Mouse (Mus musculus) left cerebral cortex, adult 2 months (tissue): Measurements from ENCODE around the gene Kat6b. TPM values are rescaled to one million over a fixed set of nuclear protein-coding genes. Genes with fewer than 3 reads are reported as not detected.
A peak's percentile ranks its signal among the peaks of the same experiment; 100 is the strongest.
"Not testable (repeated sequence)": the region's sequence is repeated elsewhere in the genome, so short reads cannot be mapped to it uniquely, and the experiment has no call there.

Experiments used
- DNase-seq, 2 experiments: peaks; one replicate each; pipeline ENCODE4 v3.0.0; 2021 to 2022; ENCODE audit warnings: low spot score in 2 of 2, mixed read lengths in 1 of 2; ENCODE audit errors: extremely low spot score in 1 of 2
- H3K27ac ChIP-seq: fragments of 200-600 bp; 2 replicates; pipeline ENCODE4 v1.8.1; 2022
- H3K4me3 ChIP-seq: fragments of 200-600 bp; 2 replicates; pipeline ENCODE4 v1.8.1; 2022
- CTCF ChIP-seq: fragments of 200-600 bp; IDR thresholded peaks from 2 replicates; pipeline ENCODE4 v1.8.1; 2022; ENCODE audit warnings: antibody characterized with exemption, mild to moderate bottlenecking, moderate library complexity
- intact Hi-C: fragments of 180-260 bp; cut with DNase I; formaldehyde crosslinking; loops from one replicate; pipeline ENCODE4 v1.15.1; 2025
- total RNA-seq, 2 experiments: library from RNA; stranded (reverse); gene quantifications; 2 replicates each; pipeline ENCODE4 v1.2.3; 2021

Kat6b gene
- total RNA-seq, 2 experiments from 2014 or later: 117 to 118 TPM

- no peak for DNase-seq
- no peak for TF ChIP-seq CTCF
- Histone ChIP-seq H3K27ac (peak overlapping the region; percentile 32), H3K4me3 (no peak overlapping the region)
- intact Hi-C loops: loop anchor here (10.0 kb wide), 1 partner anchor 55 kb away; no protein-coding TSS in a partner anchor
These were observed 188.6 kb downstream of the Kat6b start for GRCm38 (mm10) chr14:21669633-21670421.

GRCm38 (mm10) chr14:21670422-21671006 lies 189.3 kb downstream of the Kat6b start:
- intact Hi-C loops: loop anchor here (10.0 kb wide), 1 partner anchor 56 kb away; no protein-coding TSS in a partner anchor
- not testable (repeated sequence) for DNase-seq, H3K4me3 ChIP-seq, H3K27ac ChIP-seq

GRCm38 (mm10) chr14:21673100-21673499 lies 191.9 kb downstream of the Kat6b start:
- no peak for DNase-seq
- intact Hi-C loops: loop anchor here (10.0 kb wide), 1 partner anchor 58 kb away; no protein-coding TSS in a partner anchor
- Histone ChIP-seq H3K27ac (no peak overlapping the region), H3K4me3 (no peak overlapping the region)
- TF ChIP-seq CTCF: no peak

- Histone ChIP-seq H3K27ac (peak overlapping the region; percentile 6; the same call in 1 of the 2 replicates), H3K4me3 (no peak overlapping the region)
- intact Hi-C loops: loop anchor here (10.0 kb wide), 1 partner anchor 60 kb away; no protein-coding TSS in a partner anchor
- TF ChIP-seq CTCF: peak; percentile 8; the same call in 1 of the 2 replicates
- no peak for DNase-seq
These were observed 193.2 kb downstream of the Kat6b start for GRCm38 (mm10) chr14:21674471-21674870.

- Histone ChIP-seq H3K4me3 (no peak overlapping the region), H3K27ac (no peak overlapping the region; the same call in 1 of the 2 replicates)
- no peak for TF ChIP-seq CTCF
- no peak for DNase-seq
- intact Hi-C loops: loop anchor here (5.0 to 10.0 kb wide), 2 partner anchors 61 to 539 kb away; no protein-coding TSS in a partner anchor
These were observed 195.0 kb downstream of the Kat6b start for GRCm38 (mm10) chr14:21676223-21676622.

- intact Hi-C loops: loop anchor here (1.0 to 10.0 kb wide), 3 partner anchors 64 to 541 kb away; no protein-coding TSS in a partner anchor
- TF ChIP-seq CTCF: peak; percentile 86
- H3K4me3 ChIP-seq: no peak overlapping the region
- no peak for DNase-seq
- 0 out of 2 replicates have a peak overlapping the region, but pooled peaks have one; percentile 15 for H3K27ac ChIP-seq
These were observed 197.5 kb downstream of the Kat6b start for GRCm38 (mm10) chr14:21678509-21679285.

- no peak overlapping the region for H3K4me3 ChIP-seq
- no peak for TF ChIP-seq CTCF
- H3K27ac ChIP-seq: 0 out of 2 replicates have a peak overlapping the region, but pooled peaks have one; percentile 15
- intact Hi-C loops: loop anchor here (5.0 to 10.0 kb wide), 3 partner anchors 65 to 542 kb away; partner anchors contain the start of gene Comtd1
- no peak for DNase-seq
These were observed 198.5 kb downstream of the Kat6b start for GRCm38 (mm10) chr14:21679631-21680201.

- intact Hi-C loops: loop anchor here (10.0 kb wide), 1 partner anchor 162 kb away; the partner anchor contains the start of gene Comtd1
These were observed 201.5 kb downstream of the Kat6b start for GRCm38 (mm10) chr14:21682681-21683129.

GRCm38 (mm10) chr14:21683834-21684233 lies 202.6 kb downstream of the Kat6b start:
- TF ChIP-seq CTCF: no peak
- H3K27ac ChIP-seq: no peak overlapping the region
- H3K4me3 ChIP-seq: no peak overlapping the region
- intact Hi-C loops: loop anchor here (10.0 kb wide), 1 partner anchor 161 kb away; the partner anchor contains the start of gene Comtd1
- DNase-seq: no peak

More at GRCm38 (mm10) chr14:21682681-21683129, 201.5 kb downstream of the Kat6b start:
- Histone ChIP-seq H3K27ac (no peak overlapping the region), H3K4me3 (no peak overlapping the region)
- DNase-seq: no peak
- TF ChIP-seq CTCF: no peak

- no peak overlapping the region for H3K4me3 ChIP-seq
- no peak for DNase-seq
- H3K27ac ChIP-seq: no peak overlapping the region
- no peak for TF ChIP-seq CTCF
- intact Hi-C loops: loop anchor here (10.0 kb wide), 1 partner anchor 159 kb away; the partner anchor contains the start of gene Comtd1
These were observed 204.3 kb downstream of the Kat6b start for GRCm38 (mm10) chr14:21685411-21686146.
